Mouse (Mus musculus): ENCODE measurements at regions not wholly inside any gene's neighbourhood (a gene's known extent, or its start where the extent isn't known, plus 50 kb on each side); places are given as distances from the start of the nearest gene placed in this dataset.

GRCm38 (mm10) chr13:57365096-57365495 is 469.3 kb upstream of the Trpc7 start:
- no peak for DNase-seq (ENCODE audit: low spot score in 2 of 2)

GRCm38 (mm10) chr13:57364396-57364795 is 468.6 kb upstream of the Trpc7 start:
- no peak for DNase-seq (ENCODE audit: low spot score in 2 of 2)

GRCm38 (mm10) chr13:57362563-57362962 is 466.8 kb upstream of the Trpc7 start:
- DNase-seq (ENCODE audit: low spot score in 2 of 2): no peak

GRCm38 (mm10) chr13:57361286-57361685 is 465.5 kb upstream of the Trpc7 start:
- DNase-seq (ENCODE audit: low spot score in 2 of 2): no peak

GRCm38 (mm10) chr13:57354606-57355005 is 458.8 kb upstream of the Trpc7 start:
- DNase-seq (ENCODE audit: low spot score in 2 of 2): no peak

- DNase-seq (ENCODE audit: low spot score in 2 of 2): no peak
Observed at GRCm38 (mm10) chr13:57353976-57354375, 458.2 kb upstream of the Trpc7 start.

- no peak for DNase-seq (ENCODE audit: low spot score in 2 of 2)
Observed at GRCm38 (mm10) chr13:57350828-57351227, 455.0 kb upstream of the Trpc7 start.

GRCm38 (mm10) chr13:57338676-57339075 is 442.9 kb upstream of the Trpc7 start:
- no peak for DNase-seq (ENCODE audit: low spot score in 2 of 2)

- DNase-seq (ENCODE audit: low spot score in 2 of 2): no peak
Observed at GRCm38 (mm10) chr13:57336596-57336995, 440.8 kb upstream of the Trpc7 start.

- DNase-seq (ENCODE audit: low spot score in 2 of 2): no peak
Observed at GRCm38 (mm10) chr13:57332976-57333375, 437.2 kb upstream of the Trpc7 start.

- DNase-seq (ENCODE audit: low spot score in 2 of 2): no peak
Observed at GRCm38 (mm10) chr13:57331868-57332267, 436.1 kb upstream of the Trpc7 start.

GRCm38 (mm10) chr13:57325306-57325925 is 429.6 kb upstream of the Trpc7 start:
- DNase-seq (ENCODE audit: low spot score in 2 of 2): no peak

GRCm38 (mm10) chr13:57316211-57317005 is 420.6 kb upstream of the Trpc7 start:
- no peak for DNase-seq (ENCODE audit: low spot score in 2 of 2)

- DNase-seq (ENCODE audit: low spot score in 2 of 2): no peak
Observed at GRCm38 (mm10) chr13:57314512-57314911, 418.7 kb upstream of the Trpc7 start.

- DNase-seq (ENCODE audit: low spot score in 2 of 2): peak in 1 of 2 experiments; percentile 4
Observed at GRCm38 (mm10) chr13:57313731-57314130, 417.9 kb upstream of the Trpc7 start.

GRCm38 (mm10) chr13:57311235-57311634 is 415.4 kb upstream of the Trpc7 start:
- DNase-seq (ENCODE audit: low spot score in 2 of 2): no peak

GRCm38 (mm10) chr13:57309618-57310017 is 413.8 kb upstream of the Trpc7 start:
- DNase-seq (ENCODE audit: low spot score in 2 of 2): no peak

GRCm38 (mm10) chr13:57307971-57308903 is 412.4 kb upstream of the Trpc7 start:
- DNase-seq (ENCODE audit: low spot score in 2 of 2): no peak

GRCm38 (mm10) chr13:57305586-57305985 is 409.8 kb upstream of the Trpc7 start:
- no peak for DNase-seq (ENCODE audit: low spot score in 2 of 2)

GRCm38 (mm10) chr13:57303805-57304204 is 408.0 kb upstream of the Trpc7 start:
- DNase-seq (ENCODE audit: low spot score in 2 of 2): no peak

GRCm38 (mm10) chr13:57291737-57292490 is 396.1 kb upstream of the Trpc7 start:
- DNase-seq (ENCODE audit: low spot score in 2 of 2): no peak
